Mouse (Mus musculus): ENCODE data around the gene 2010111I01Rik.

2010111I01Rik gene

GRCm38 (mm10) chr13:63112043-63112597, 147.4 kb downstream of the 2010111I01Rik start:
- DNase-seq (ENCODE audit: low spot score in 2 of 2), result no peak

GRCm38 (mm10) chr13:63112598-63113372, 148.1 kb downstream of the 2010111I01Rik start:
- DNase-seq (ENCODE audit: low spot score in 2 of 2), result no peak

GRCm38 (mm10) chr13:63113881-63114301, 149.2 kb downstream of the 2010111I01Rik start:
- DNase-seq (ENCODE audit: low spot score in 2 of 2), result no peak

DNA sequence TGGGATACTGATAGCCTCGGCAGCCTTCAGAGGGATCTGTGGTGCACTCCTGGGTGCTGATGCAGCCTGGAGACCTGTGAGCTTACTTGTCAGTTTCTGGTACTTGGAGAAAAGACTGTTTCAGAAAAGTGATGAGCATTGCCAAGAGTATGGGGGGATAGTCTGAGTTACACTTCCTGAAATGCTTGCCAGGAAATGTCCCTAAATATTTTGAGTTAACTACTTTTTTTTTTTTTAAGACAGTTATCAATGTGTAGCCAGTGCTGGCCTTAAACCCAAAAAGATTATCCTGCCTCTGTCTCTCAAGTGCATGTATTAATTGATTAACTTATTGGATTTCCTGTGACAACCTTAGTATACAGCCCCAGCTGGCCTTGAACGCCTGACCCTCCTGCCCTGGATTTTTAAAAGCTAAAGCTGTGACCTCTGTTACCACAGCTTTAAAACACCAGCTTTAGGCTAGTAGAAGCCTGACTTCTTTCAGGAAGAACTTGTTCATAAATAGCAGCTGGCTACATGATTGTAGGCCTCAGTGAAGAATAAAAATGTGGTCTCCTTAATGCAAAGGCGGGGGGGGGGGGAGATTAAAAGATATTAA, 150.6 kb downstream of the 2010111I01Rik start:
- DNase-seq (ENCODE audit: low spot score in 2 of 2), result no peak

- DNase-seq (ENCODE audit: low spot score in 2 of 2), result no peak
These were observed 152.9 kb downstream of the 2010111I01Rik start for GRCm38 (mm10) chr13:63117495-63118184.

DNA sequence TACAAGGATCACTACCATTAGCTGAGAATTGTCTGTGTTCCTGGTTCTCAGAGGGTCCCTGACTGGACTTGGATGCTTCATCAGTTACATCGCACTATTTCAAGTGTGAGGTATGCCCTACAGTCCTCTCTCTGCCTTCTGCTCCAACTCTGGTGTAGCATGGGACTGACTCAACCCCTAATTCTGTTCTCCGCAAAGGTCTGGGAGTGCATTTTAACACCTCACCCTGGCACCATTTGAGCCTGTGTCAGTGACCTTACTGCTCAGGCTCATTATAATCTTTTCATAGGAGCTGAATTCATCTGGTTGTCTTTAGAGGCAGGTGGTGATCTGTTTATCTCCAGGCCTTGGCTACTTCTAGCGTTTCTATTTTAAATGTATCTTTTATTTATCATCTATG, 154.0 kb downstream of the 2010111I01Rik start:
- DNase-seq (ENCODE audit: low spot score in 2 of 2), result no peak

DNA sequence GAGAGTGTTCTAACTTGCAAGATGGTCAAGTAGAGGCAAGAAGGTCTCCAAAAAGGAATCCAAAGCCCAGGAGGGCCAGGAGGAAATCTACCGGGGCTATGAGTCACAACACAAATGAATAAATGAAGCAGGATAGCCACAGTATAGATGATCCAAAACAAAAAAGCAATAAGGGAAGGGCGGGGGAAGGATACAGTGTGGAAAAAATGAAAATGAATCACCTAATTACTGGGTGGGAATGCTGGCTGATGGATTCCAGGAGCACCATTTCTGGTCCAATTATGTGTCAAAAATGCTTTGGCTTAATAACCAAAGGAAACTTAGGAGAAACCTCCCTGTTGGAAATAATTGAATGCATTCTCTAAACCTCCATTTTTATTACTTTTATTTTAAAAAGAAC, 155.6 kb downstream of the 2010111I01Rik start:
- DNase-seq (ENCODE audit: low spot score in 2 of 2), result no peak

DNA sequence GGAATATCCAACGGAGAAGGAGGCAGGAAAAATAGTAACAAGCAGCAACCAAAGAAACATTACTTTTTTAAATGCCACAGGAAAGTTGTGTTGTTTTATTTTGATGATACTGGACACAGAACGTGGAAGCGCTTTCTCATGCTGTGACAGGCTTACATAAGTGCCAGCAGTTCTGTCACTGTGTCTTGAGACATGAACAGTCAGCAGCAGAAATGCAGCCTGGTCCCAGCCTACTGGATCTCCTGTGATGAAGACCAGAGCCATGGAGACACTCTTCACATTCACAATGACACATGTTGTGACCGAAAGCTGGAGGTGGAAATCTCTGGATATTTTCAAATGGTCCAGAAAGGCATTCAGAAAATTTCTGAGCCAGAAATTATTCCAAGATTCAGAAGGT, 157.1 kb downstream of the 2010111I01Rik start:
- DNase-seq (ENCODE audit: low spot score in 2 of 2), result no peak

DNA sequence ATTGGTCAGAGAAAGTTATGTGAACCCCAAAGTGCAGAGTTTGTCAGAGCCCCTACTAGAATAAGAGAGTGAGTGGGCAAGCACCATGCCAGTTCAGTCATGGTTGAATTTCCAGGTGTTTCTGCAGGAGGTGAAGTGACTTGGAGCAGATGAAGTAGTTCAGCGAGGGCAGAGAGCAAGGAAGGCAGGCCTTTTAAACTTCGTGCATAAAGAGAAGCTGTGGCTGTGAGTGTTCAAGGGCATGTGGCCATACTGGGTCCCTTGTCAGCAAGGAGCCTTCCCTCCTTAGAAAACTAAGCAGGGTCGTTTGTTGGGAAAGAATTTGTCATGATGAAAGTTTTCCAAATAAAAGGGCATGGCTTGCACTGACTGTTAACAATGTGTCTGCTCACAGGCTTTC, 161.5 kb downstream of the 2010111I01Rik start:
- no peak for DNase-seq (ENCODE audit: low spot score in 2 of 2)

- no peak for DNase-seq (ENCODE audit: low spot score in 2 of 2)
These were observed 162.8 kb downstream of the 2010111I01Rik start for GRCm38 (mm10) chr13:63127516-63127915.

DNA sequence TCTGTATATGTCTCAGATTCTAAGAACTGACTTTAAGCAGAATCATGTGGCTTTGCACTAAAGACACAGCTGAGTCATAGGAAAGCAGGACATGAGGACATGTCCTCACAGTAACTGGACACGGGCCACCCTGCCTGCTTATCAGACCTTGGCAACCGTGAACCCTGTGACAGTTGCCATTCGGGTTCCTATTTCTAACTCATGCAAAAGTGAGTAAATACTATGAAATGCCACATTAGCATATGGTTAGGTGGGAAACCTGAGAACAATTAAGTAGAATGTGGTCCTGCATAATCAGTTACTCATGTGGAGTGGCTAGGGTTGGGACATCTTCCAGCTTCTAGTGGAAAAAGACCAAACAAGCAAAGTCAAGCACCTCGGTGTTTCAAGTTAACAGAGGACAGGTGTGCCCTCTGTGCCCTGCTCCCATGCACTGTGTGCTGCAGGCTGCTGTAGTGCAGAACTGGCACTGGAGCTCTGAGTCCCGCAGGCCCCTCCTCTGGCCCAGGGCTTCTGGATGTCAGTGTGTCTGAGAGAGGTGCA, 170.3 kb downstream of the 2010111I01Rik start:
- no peak for DNase-seq (ENCODE audit: low spot score in 2 of 2)

GRCm38 (mm10) chr13:63135994-63136393, 171.3 kb downstream of the 2010111I01Rik start:
- no peak for DNase-seq (ENCODE audit: low spot score in 2 of 2)

- DNase-seq (ENCODE audit: low spot score in 2 of 2), result no peak
These were observed 172.1 kb downstream of the 2010111I01Rik start for GRCm38 (mm10) chr13:63136775-63137174.

- no peak for DNase-seq (ENCODE audit: low spot score in 2 of 2)
These were observed 173.8 kb downstream of the 2010111I01Rik start for GRCm38 (mm10) chr13:63138376-63139048.

DNA sequence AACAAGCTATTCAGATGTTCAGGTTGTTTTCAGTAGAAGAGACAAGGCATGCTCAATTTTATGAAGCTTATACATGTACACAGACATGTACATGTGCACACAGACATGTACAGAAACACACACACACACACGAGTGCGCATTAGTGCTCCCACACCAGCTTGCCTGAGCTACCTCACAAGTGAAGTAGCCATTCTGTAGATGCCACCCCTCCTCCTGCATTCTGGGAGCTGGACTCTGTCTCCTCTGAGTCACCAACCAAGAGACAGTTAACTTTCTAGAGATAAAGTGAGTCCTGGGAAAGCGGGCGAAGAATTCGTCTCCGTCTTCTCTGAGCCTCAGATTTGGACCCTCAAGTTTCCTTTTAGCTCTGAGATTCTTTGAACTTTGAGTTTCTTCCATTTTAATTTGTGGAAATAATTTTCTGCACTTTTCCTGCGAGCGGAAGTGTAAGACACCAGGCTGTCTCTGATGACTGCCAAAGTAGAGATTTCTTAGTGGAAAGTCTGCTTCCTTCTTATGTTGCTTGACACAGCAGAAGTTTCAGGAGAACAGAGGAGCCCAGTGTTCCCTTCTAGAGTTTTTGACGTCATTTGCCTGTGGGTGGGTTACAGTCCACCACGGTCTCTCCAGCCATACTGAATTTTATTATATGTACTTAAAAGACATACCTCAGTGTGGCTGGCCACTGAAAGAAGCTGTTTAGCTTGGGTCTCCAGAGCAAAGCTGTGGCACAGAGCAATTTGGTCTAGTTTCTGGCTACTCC, 175.0 kb downstream of the 2010111I01Rik start:
- no peak for DNase-seq (ENCODE audit: low spot score in 2 of 2)

GRCm38 (mm10) chr13:63140784-63141183, 176.1 kb downstream of the 2010111I01Rik start:
- no peak for DNase-seq (ENCODE audit: low spot score in 2 of 2)

GRCm38 (mm10) chr13:63141275-63141674, 176.6 kb downstream of the 2010111I01Rik start:
- DNase-seq (ENCODE audit: low spot score in 2 of 2), result no peak

GRCm38 (mm10) chr13:63146604-63147188, 182.0 kb downstream of the 2010111I01Rik start:
- DNase-seq (ENCODE audit: low spot score in 2 of 2), result no peak

DNA sequence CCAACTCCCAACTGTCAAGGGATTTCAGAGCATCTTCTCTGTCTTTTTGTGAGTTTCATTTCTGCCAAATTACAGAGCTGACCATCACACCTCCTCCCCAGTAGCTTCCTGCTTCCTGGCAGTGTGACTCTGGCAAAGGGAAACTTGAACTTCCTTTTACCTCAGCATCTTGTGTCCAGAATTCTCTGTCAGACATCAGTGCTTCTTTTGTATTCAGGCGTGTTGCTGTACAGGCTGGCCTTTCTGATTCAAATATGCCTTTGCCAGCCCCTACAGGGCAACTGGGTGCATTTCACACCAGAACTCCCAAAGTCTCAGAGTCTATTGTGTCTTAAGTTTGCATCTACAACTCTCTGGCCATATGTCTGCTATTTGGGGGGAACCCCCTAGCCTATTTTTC, 183.5 kb downstream of the 2010111I01Rik start:
- DNase-seq (ENCODE audit: low spot score in 2 of 2), result no peak

- DNase-seq (ENCODE audit: low spot score in 2 of 2), result no peak
These were observed 185.9 kb downstream of the 2010111I01Rik start for GRCm38 (mm10) chr13:63150470-63151020.
